Mouse (Mus musculus) olfactory bulb, adult 2 months (tissue): ENCODE data around the gene Olfr360.
"Not testable (repeated sequence)": the region's sequence is repeated elsewhere in the genome, so short reads cannot be mapped to it uniquely, and the experiment has no call there.

Experiments used
- CTCF ChIP-seq: fragments of 200-500 bp; IDR thresholded peaks from 2 replicates; pipeline ENCODE4 v1.5.1; 2012; ENCODE audit warnings: low read depth, mild to moderate bottlenecking, low read length, moderate library complexity; ENCODE audit not compliant: insufficient read depth
- POLR2A ChIP-seq: fragments of 200-500 bp; IDR thresholded peaks from 2 replicates; pipeline ENCODE4 v1.6.1; 2012; ENCODE audit warnings: mild to moderate bottlenecking, low read depth, low read length, moderate library complexity; ENCODE audit not compliant: insufficient read depth

DNA sequence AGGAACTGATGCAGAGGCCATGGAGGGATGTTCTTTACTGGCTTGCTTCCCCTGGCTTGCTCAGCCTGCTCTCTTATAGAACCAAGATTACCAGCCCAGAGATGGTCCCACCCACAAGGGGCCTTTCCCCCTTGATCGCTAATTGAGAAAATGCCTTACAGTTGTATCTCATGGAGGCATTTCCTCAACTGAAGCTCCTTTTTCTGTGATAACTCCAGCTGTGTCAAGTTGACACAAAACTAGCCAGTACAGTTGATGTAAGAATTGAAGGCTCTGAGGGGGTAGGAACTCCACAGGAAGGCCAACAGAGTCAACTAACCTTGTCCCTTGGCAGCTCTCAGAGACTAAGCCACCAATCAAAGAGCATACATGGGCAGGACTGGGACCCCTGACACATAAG is 23.6 kb downstream of the Olfr360 start, which contains the start of gene Olfr361:
- not testable (repeated sequence) for TF ChIP-seq POLR2A, CTCF
